Mouse (Mus musculus): ENCODE measurements around the gene Sarnp.

DNA sequence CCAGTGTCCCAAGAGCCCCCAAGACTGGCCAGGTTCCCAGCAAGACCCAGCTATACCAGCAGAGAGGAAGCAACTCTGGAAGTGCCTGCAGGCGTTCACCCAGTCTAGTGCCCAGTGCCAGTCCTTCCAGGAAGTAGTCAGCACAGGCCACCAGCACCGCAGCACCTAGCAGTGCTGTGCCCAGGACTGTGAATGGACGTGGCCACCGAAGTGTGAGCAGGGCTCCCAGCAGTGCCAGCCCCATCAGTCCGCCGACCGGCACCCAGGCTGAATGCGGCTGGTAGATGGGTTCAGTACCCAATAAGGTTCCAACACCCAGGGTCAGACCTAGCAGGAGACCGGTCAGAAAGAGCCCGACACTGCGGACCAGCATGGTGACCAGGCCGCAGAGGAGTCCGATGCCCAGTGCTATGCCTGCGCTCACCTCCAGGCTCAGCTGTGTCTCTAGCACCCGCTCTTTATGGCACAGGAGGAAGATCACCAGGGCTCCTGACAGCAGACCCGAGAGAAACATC is 15.1 kb upstream of the Sarnp start:
- TF ChIP-seq CTCF (IDR thresholded peaks at IDR 0.05; ENCODE audit: low read depth, low read length) (no peak), EP300 (IDR thresholded peaks at IDR 0.05; ENCODE audit: insufficient read depth, low read depth, low read length) (no peak), POLR2A (IDR thresholded peaks at IDR 0.05; ENCODE audit: insufficient read depth, low read length) (no peak)
